Mouse (Mus musculus): Measurements from ENCODE around the gene Cdkl1.

Cdkl1 gene

GRCm38 (mm10) chr12:69783247-69784025, 7.6 kb downstream of the Cdkl1 start:
- no peak for DNase-seq (ENCODE audit: low read depth)

GRCm38 (mm10) chr12:69781935-69782650, 9.0 kb downstream of the Cdkl1 start:
- DNase-seq (ENCODE audit: low read depth), result no peak

DNA sequence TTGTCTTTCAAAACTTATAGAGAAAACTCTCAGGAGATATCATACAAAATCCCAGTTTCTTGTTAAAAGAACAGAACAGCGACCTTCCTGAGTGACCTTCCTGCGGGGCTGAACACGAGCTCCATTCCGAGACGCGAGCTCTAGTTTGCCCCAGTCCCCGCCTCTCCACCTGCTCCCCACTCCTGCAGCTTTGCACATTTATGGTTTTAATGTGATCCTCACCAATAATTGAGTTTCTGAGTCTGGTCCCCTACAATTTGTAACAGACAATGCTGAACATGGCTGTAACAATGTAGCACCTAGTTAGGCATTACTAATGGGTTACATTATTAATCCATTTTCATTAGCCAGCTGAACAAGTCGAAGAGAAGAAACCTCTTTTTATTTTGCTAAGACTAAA, 9.6 kb downstream of the Cdkl1 start:
- DNase-seq (ENCODE audit: low read depth), result no peak

DNA sequence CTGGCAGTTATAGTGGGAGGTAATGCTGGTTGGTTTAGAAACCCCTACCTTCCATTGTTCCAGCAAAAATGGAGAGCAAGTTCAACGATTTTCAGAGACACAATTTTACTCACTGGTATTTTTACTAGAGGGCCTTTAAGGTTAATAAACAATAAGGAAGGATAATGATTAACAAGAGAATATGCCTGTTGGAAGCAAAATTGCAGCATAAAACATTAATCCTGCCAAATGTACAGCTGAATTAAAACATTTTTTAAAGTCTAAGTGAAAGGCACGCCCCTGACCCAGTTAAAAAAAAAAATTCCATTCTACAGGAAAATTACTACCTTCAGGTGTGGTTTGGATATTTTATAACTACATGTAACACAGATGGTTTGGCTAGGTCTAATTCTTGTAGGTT, 13.1 kb downstream of the Cdkl1 start:
- no peak for DNase-seq (ENCODE audit: low read depth)

GRCm38 (mm10) chr12:69777341-69777730, 13.7 kb downstream of the Cdkl1 start:
- no peak for DNase-seq (ENCODE audit: low read depth)

GRCm38 (mm10) chr12:69776607-69777340, 14.3 kb downstream of the Cdkl1 start:
- no peak for DNase-seq (ENCODE audit: low read depth)

GRCm38 (mm10) chr12:69768841-69769240, 22.2 kb downstream of the Cdkl1 start:
- DNase-seq (ENCODE audit: low read depth), result no peak

- no peak for DNase-seq (ENCODE audit: low read depth)
These were observed 23.4 kb downstream of the Cdkl1 start for GRCm38 (mm10) chr12:69767476-69768258.

DNA sequence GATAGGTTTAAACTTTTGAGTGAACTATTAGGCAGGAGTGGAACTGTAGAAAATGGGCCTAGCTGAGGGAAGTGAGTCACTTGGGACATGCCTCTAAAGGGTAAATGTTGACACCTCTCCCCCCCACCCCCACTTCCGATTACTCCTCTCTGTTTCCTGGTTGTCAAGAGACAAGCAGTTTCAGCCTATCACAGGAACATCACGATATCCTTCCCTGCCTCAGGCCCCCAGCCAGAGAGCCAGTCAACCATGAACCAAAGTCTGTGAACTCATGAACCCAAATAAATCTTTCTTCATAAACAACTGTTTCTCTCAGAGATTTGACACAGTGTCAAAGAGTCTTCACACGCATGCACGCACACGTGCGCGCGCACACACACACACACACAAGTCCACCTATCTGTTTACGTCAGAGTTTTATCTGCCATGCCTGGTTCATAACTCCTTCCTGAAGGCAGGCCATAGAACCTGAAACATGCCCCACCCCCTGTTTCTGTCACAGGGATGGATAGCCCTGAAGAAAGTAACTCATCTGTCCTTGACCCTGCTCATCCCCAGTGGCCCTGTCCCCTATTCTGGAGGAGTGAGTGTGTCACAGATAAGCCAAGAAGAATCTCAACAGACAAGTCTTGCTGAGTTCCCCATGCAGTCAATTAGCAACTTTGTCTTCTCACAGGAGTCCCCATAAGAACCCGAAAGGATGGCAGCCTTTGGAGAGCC, 24.7 kb downstream of the Cdkl1 start:
- DNase-seq (ENCODE audit: low read depth), result no peak

- DNase-seq (ENCODE audit: low read depth), result no peak
These were observed 25.5 kb downstream of the Cdkl1 start for GRCm38 (mm10) chr12:69765543-69765942.

- DNase-seq (ENCODE audit: low read depth), result no peak
These were observed 29.5 kb downstream of the Cdkl1 start for GRCm38 (mm10) chr12:69761603-69762002.

DNA sequence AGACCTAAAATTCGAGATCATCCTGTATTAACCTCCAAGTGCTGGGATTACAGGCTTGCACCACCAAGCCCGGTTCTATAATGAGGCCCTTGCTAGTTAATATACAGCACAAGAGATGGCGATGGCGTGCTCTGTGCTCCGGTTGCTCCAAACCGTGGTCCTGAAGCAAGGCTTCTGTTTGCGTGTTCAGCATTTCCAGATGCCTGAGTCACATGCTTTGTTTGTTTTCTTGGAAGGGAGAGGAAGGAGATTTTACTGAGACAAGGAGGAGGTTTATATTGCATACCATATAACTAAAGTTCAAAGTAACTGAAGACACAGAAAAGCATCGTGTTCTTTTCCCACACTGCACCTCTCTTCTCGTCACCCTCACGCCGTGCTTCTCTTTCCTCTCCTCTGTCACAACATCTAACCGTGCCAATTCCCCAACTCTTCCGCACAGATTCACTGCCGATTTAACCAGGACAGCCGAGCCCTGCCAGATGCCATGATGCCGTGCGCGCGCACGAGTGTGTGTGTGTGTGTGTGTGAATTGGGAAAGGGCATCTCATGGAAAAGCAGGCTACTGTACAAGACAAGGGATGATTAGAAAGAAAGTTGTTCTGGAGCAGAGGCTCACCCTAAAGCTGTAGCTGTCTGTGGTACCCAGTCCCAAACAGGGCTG, 30.2 kb downstream of the Cdkl1 start:
- no peak for DNase-seq (ENCODE audit: low read depth)

DNA sequence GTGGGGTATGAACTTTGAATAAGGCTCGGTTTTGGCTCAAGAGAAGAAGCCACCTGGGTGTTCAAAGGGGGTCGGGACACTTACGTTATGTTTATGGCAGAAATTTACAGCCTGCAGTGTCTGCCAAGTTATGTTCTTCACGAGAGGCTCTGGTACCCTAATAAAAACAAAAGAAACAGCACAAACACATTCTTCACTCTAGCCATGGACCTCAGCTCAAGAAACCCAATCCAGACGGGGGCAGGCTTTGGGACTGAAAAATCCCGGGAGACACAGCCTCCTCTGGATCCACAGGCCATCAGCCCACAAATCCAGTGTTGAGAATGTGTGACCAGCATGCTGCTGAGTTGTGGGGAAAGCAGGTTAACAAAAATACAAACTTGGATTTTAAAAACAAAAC, 31.1 kb downstream of the Cdkl1 start:
- DNase-seq (ENCODE audit: low read depth), result no peak

GRCm38 (mm10) chr12:69759267-69759885, 31.7 kb downstream of the Cdkl1 start:
- no peak for DNase-seq (ENCODE audit: low read depth)

DNA sequence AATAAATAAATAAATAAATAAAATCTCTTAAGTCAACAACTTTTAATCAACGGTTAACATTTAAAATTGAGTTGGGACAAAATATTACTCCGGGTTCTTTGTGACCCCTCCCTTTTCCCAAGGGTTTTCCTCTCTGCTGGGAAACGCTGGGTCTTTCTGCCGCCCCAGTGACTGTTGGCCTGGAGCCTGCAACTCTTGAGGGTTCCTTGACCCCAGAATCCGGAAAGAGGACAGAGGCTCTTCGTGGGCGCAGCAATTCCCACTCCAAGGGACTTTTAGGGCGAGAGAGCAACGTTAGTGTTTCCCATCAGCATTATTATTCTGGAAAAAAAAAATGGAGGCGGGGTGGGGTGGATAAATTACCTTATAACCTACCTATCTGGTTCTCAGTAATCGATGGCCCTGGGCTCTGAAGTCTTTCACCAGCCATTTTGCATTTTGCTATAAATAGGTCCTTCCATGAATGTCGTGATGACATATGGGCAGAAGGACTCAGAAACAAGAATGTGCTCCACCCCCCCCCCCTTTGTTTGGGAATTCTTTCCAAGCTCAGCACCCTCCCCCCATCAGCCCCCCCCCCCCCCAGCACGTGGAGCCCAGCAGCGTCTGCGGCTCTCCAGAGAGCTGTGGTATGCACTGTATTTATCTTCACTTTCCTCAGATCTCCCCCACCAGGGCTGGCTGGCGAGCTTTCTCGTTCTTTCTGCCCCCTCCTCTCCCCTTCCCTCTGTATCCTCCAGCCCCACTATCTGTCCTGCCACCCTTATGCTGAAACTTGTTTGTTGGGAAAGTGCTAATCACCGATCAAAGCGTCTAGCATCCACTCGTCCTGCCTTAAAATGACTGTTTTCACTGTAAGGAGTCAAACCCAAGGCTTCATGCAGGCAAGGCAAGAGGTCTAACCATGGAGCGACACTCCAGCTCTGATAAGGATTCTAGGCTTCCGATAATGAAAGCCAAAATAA, 32.6 kb downstream of the Cdkl1 start:
- DNase-seq (ENCODE audit: low read depth), result peak; percentile 57

DNA sequence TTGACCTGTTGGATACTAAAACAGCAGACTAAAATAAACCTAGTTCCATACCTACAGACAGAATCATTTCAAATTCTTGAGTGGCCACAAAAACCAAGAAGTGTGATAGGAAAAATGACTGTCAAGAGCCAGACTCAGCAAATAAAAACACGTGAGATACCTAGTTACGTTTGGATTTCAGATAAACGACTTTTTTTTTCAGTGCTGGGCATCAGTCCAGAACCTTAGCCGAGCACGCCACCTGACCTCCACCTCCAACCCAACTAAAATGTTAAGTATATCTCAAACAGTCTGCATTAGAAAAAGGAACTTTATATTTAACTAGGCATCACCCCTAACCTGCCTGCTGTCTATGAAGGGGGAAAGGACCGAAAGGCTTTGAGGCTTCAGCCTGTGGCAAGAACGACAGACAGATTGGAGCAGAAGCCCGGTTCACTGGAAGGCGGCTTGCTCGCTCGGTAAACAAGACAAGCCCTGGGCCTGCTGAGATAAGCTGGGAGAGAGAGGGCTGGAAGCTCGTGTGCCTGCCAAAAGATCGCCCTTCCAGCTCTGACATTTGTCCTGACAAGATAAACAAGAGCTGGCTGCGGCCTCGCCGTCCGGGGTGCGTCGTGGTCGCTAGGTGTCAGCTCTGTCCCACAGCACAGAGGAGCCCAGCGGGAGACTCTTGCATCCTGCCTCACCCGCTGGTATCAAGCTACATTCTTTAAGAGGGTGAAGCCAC, 33.5 kb downstream of the Cdkl1 start:
- DNase-seq (ENCODE audit: low read depth), result peak; percentile 62

DNA sequence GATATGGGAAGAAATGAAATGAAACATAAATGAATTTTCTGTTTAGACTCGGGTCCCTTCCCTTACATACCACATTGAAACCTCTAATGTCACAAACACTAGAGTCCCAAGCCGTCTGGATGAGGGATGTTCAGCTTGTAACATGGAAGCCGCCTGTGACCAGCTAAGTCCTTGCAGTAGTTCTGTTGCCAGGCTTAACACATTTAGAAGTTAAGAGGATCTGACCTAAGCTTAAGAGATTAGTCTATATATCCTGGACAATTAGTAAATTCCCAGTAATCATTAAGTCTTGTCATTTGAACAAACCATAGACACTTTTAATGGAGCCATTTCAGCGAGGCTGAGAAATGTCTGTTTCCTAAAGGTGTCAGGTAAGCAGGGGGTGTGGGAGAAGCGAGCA, 35.1 kb downstream of the Cdkl1 start:
- no peak for DNase-seq (ENCODE audit: low read depth)

DNA sequence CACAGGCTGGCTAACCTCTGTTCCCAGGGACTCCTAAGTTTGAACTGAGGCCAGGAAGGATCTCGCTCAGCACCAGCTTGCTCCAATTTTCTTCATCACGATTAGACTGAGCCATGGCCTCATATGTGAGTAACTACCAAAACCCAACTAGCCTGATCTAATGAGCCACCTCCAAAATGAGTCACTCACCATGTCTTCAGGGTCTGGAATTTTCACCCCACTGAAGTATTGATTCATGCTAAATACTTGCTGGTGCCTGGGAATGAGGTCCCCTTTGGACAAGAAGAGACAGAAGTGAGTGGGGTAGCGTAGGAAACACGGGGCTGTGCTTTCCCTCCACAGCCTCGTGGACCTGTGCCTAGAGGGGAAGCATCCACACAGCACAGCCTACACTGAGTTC, 37.1 kb downstream of the Cdkl1 start:
- DNase-seq (ENCODE audit: low read depth), result peak; percentile 67

Measured in NIH3T3 (cell line).